Mouse (Mus musculus): ENCODE data around the gene Tcerg1l.

The Tcerg1l gene

GRCm38 (mm10) chr7:138397485-138398181 is at the start of gene Tcerg1l:
Tcerg1l (minus strand) TSS chr7:138397730.
- peak; percentile 25 for DNase-seq

- no peak for DNase-seq
Observed at GRCm38 (mm10) chr7:138442096-138442495, 44.6 kb upstream of the Tcerg1l start.

GRCm38 (mm10) chr7:138432541-138432940 is 35.0 kb upstream of the Tcerg1l start:
- no peak for DNase-seq

GRCm38 (mm10) chr7:138431456-138431855 is 33.9 kb upstream of the Tcerg1l start:
- DNase-seq = no peak

GRCm38 (mm10) chr7:138429916-138430315 is 32.4 kb upstream of the Tcerg1l start:
- peak; percentile 26 for DNase-seq

GRCm38 (mm10) chr7:138428826-138429225 is 31.3 kb upstream of the Tcerg1l start:
- peak; percentile 66 for DNase-seq

GRCm38 (mm10) chr7:138427441-138427840 is 29.9 kb upstream of the Tcerg1l start:
- DNase-seq = peak; percentile 11

- DNase-seq = no peak
Observed at GRCm38 (mm10) chr7:138413496-138413895, 16.0 kb upstream of the Tcerg1l start.

- no peak for DNase-seq
Observed at GRCm38 (mm10) chr7:138401641-138402040, 4.1 kb upstream of the Tcerg1l start.

- no peak for DNase-seq
Observed at GRCm38 (mm10) chr7:138400506-138401272, 3.2 kb upstream of the Tcerg1l start.

GRCm38 (mm10) chr7:138398182-138398793 is 758 bp upstream of the Tcerg1l start:
- DNase-seq = peak; percentile 74

GRCm38 (mm10) chr7:138396863-138397484 is 556 bp downstream of the Tcerg1l start:
- peak; percentile 85 for DNase-seq

GRCm38 (mm10) chr7:138396109-138396862 is 1.2 kb downstream of the Tcerg1l start:
- DNase-seq = no peak

- DNase-seq = no peak
Observed at GRCm38 (mm10) chr7:138389941-138390340, 7.6 kb downstream of the Tcerg1l start.

GRCm38 (mm10) chr7:138389071-138389470 is 8.5 kb downstream of the Tcerg1l start:
- no peak for DNase-seq

GRCm38 (mm10) chr7:138379221-138379620 is 18.3 kb downstream of the Tcerg1l start:
- no peak for DNase-seq

- no peak for DNase-seq
Observed at GRCm38 (mm10) chr7:138378546-138378945, 19.0 kb downstream of the Tcerg1l start.

- DNase-seq = peak; percentile 47
Observed at GRCm38 (mm10) chr7:138375573-138375972, 22.0 kb downstream of the Tcerg1l start.

GRCm38 (mm10) chr7:138374376-138374775 is 23.2 kb downstream of the Tcerg1l start:
- no peak for DNase-seq

GRCm38 (mm10) chr7:138373530-138373929 is 24.0 kb downstream of the Tcerg1l start:
- no peak for DNase-seq

- peak; percentile 28 for DNase-seq
Observed at GRCm38 (mm10) chr7:138367570-138367969, 30.0 kb downstream of the Tcerg1l start.

GRCm38 (mm10) chr7:138365519-138365918 is 32.0 kb downstream of the Tcerg1l start:
- no peak for DNase-seq
